Mouse (Mus musculus): ENCODE measurements at regions not wholly inside any gene's neighbourhood (a gene's known extent, or its start where the extent isn't known, plus 50 kb on each side); places are given as distances from the start of the nearest gene placed in this dataset.
A peak's percentile ranks its signal among the peaks of the same experiment; 100 is the strongest.

GRCm38 (mm10) chr6:99889055-99889454, 162.9 kb upstream of the Prok2 start:
- Histone ChIP-seq H3K27me3 (ENCODE audit: control insufficient read depth, insufficient read depth, low read depth, low read length) (no peaks in the 10 kb centered on the region), H3K4me3 (ENCODE audit: low read depth, low read length) (no peak overlapping the region), H3K9ac (ENCODE audit: low read depth, low read length) (no peak overlapping the region), H3K27ac (ENCODE audit: low read length) (no peak overlapping the region), H3K4me2 (ENCODE audit: low read length) (no peak overlapping the region), H3K36me3 (ENCODE audit: control insufficient read depth, insufficient read depth, low read length) (no peaks in the 10 kb centered on the region), H3K9me3 (replicated peaks; ENCODE audit: control insufficient read depth, low read length, poor library complexity, severe bottlenecking) (no peaks in the 10 kb centered on the region), H3K4me1 (ENCODE audit: control insufficient read depth, insufficient read depth, low read length) (peaks cover 13% of the 10 kb centered on the region)
- ATAC-seq, result peak; percentile 58; the same call in 1 of the 2 replicates
- WGBS, result 14% methylated on average over 9 of the region's 9 CpGs

- Histone ChIP-seq H3K4me3 (ENCODE audit: low read depth, low read length) (no peak overlapping the region), H3K36me3 (ENCODE audit: control insufficient read depth, insufficient read depth, low read length) (no peaks in the 10 kb centered on the region), H3K4me2 (ENCODE audit: low read length) (no peak overlapping the region), H3K9ac (ENCODE audit: low read depth, low read length) (no peak overlapping the region), H3K4me1 (ENCODE audit: control insufficient read depth, insufficient read depth, low read length) (peaks cover 13% of the 10 kb centered on the region), H3K27ac (ENCODE audit: low read length) (no peak overlapping the region), H3K9me3 (replicated peaks; ENCODE audit: control insufficient read depth, low read length, poor library complexity, severe bottlenecking) (no peaks in the 10 kb centered on the region), H3K27me3 (ENCODE audit: control insufficient read depth, insufficient read depth, low read depth, low read length) (no peaks in the 10 kb centered on the region)
- 75% methylated on average over 8 of the region's 8 CpGs for whole genome bisulfite sequencing
- no peak for ATAC-seq
Measured at GRCm38 (mm10) chr6:99887904-99888303, 161.7 kb upstream of the Prok2 start.

- ATAC-seq, result no peak
- no peaks in the 10 kb centered on the region for H3K36me3 ChIP-seq (ENCODE audit: control insufficient read depth, insufficient read depth, low read length)
- no peak overlapping the region for H3K4me3 ChIP-seq (ENCODE audit: low read depth, low read length)
- H3K4me2 ChIP-seq (ENCODE audit: low read length), result no peak overlapping the region
- no peak overlapping the region for H3K27ac ChIP-seq (ENCODE audit: low read length)
- H3K27me3 ChIP-seq (ENCODE audit: control insufficient read depth, insufficient read depth, low read depth, low read length), result no peaks in the 10 kb centered on the region
- H3K9me3 ChIP-seq (replicated peaks; ENCODE audit: control insufficient read depth, low read length, poor library complexity, severe bottlenecking), result no peaks in the 10 kb centered on the region
- whole genome bisulfite sequencing, result 2% methylated on average over 7 of the region's 7 CpGs
- peaks cover 13% of the 10 kb centered on the region for H3K4me1 ChIP-seq (ENCODE audit: control insufficient read depth, insufficient read depth, low read length)
- H3K9ac ChIP-seq (ENCODE audit: low read depth, low read length), result no peak overlapping the region
Measured at GRCm38 (mm10) chr6:99884755-99885154, 158.6 kb upstream of the Prok2 start.

GRCm38 (mm10) chr6:99884054-99884453, 157.9 kb upstream of the Prok2 start:
- H3K4me3 ChIP-seq (ENCODE audit: low read depth, low read length), result no peak overlapping the region
- no peaks in the 10 kb centered on the region; the same call in 1 of the 2 replicates for H3K27me3 ChIP-seq (ENCODE audit: control insufficient read depth, insufficient read depth, low read depth, low read length)
- WGBS, result 63% methylated on average over 3 of the region's 3 CpGs
- H3K4me2 ChIP-seq (ENCODE audit: low read length), result no peak overlapping the region
- no peak for ATAC-seq
- H3K4me1 ChIP-seq (ENCODE audit: control insufficient read depth, insufficient read depth, low read length), result peaks cover 10% of the 10 kb centered on the region
- H3K9ac ChIP-seq (ENCODE audit: low read depth, low read length), result no peak overlapping the region
- no peaks in the 10 kb centered on the region for H3K9me3 ChIP-seq (replicated peaks; ENCODE audit: control insufficient read depth, low read length, poor library complexity, severe bottlenecking)
- H3K36me3 ChIP-seq (ENCODE audit: control insufficient read depth, insufficient read depth, low read length), result no peaks in the 10 kb centered on the region
- no peak overlapping the region for H3K27ac ChIP-seq (ENCODE audit: low read length)

GRCm38 (mm10) chr6:99881606-99882005, 155.4 kb upstream of the Prok2 start:
- Histone ChIP-seq H3K9me3 (replicated peaks; ENCODE audit: control insufficient read depth, low read length, poor library complexity, severe bottlenecking) (no peaks in the 10 kb centered on the region), H3K36me3 (ENCODE audit: control insufficient read depth, insufficient read depth, low read length) (no peaks in the 10 kb centered on the region), H3K4me3 (ENCODE audit: low read depth, low read length) (no peak overlapping the region), H3K4me1 (ENCODE audit: control insufficient read depth, insufficient read depth, low read length) (peaks cover 8% of the 10 kb centered on the region; the same call in 1 of the 2 replicates), H3K27ac (ENCODE audit: low read length) (no peak overlapping the region), H3K9ac (ENCODE audit: low read depth, low read length) (no peak overlapping the region), H3K4me2 (ENCODE audit: low read length) (no peak overlapping the region), H3K27me3 (ENCODE audit: control insufficient read depth, insufficient read depth, low read depth, low read length) (no peaks in the 10 kb centered on the region; the same call in 1 of the 2 replicates)
- no peak for ATAC-seq
- WGBS, result 33% methylated on average over 4 of the region's 4 CpGs

GRCm38 (mm10) chr6:99874852-99875251, 148.7 kb upstream of the Prok2 start:
- WGBS, result 93% methylated on average over 4 of the region's 4 CpGs
- Histone ChIP-seq H3K27me3 (ENCODE audit: control insufficient read depth, insufficient read depth, low read depth, low read length) (no peaks in the 10 kb centered on the region; the same call in 1 of the 2 replicates), H3K9me3 (replicated peaks; ENCODE audit: control insufficient read depth, low read length, poor library complexity, severe bottlenecking) (no peaks in the 10 kb centered on the region), H3K9ac (ENCODE audit: low read depth, low read length) (no peak overlapping the region), H3K27ac (ENCODE audit: low read length) (no peak overlapping the region), H3K4me1 (ENCODE audit: control insufficient read depth, insufficient read depth, low read length) (no peaks in the 10 kb centered on the region), H3K4me3 (ENCODE audit: low read depth, low read length) (no peak overlapping the region), H3K4me2 (ENCODE audit: low read length) (no peak overlapping the region), H3K36me3 (ENCODE audit: control insufficient read depth, insufficient read depth, low read length) (no peaks in the 10 kb centered on the region)
- ATAC-seq, result no peak

- no peak overlapping the region for H3K4me3 ChIP-seq (ENCODE audit: low read depth, low read length)
- no peak for ATAC-seq
- H3K4me1 ChIP-seq (ENCODE audit: control insufficient read depth, insufficient read depth, low read length), result no peaks in the 10 kb centered on the region
- WGBS, result 74% methylated on average over 4 of the region's 4 CpGs
- no peak overlapping the region for H3K4me2 ChIP-seq (ENCODE audit: low read length)
- no peak overlapping the region for H3K9ac ChIP-seq (ENCODE audit: low read depth, low read length)
- no peaks in the 10 kb centered on the region for H3K27me3 ChIP-seq (ENCODE audit: control insufficient read depth, insufficient read depth, low read depth, low read length)
- no peaks in the 10 kb centered on the region for H3K36me3 ChIP-seq (ENCODE audit: control insufficient read depth, insufficient read depth, low read length)
- H3K27ac ChIP-seq (ENCODE audit: low read length), result no peak overlapping the region
- H3K9me3 ChIP-seq (replicated peaks; ENCODE audit: control insufficient read depth, low read length, poor library complexity, severe bottlenecking), result no peaks in the 10 kb centered on the region
Measured at GRCm38 (mm10) chr6:99874029-99874428, 147.8 kb upstream of the Prok2 start.

GRCm38 (mm10) chr6:99866061-99866460, 139.9 kb upstream of the Prok2 start:
- Histone ChIP-seq H3K4me2 (ENCODE audit: low read length) (no peak overlapping the region), H3K4me1 (ENCODE audit: control insufficient read depth, insufficient read depth, low read length) (peaks cover 16% of the 10 kb centered on the region), H3K4me3 (ENCODE audit: low read depth, low read length) (no peak overlapping the region), H3K27me3 (ENCODE audit: control insufficient read depth, insufficient read depth, low read depth, low read length) (no peaks in the 10 kb centered on the region), H3K9ac (ENCODE audit: low read depth, low read length) (no peak overlapping the region), H3K36me3 (ENCODE audit: control insufficient read depth, insufficient read depth, low read length) (no peaks in the 10 kb centered on the region), H3K9me3 (replicated peaks; ENCODE audit: control insufficient read depth, low read length, poor library complexity, severe bottlenecking) (no peaks in the 10 kb centered on the region), H3K27ac (ENCODE audit: low read length) (no peak overlapping the region)
- 59% methylated on average over 9 of the region's 9 CpGs for WGBS
- no peak for ATAC-seq

- Histone ChIP-seq H3K4me3 (ENCODE audit: low read depth, low read length) (no peak overlapping the region), H3K4me2 (ENCODE audit: low read length) (no peak overlapping the region), H3K9ac (ENCODE audit: low read depth, low read length) (no peak overlapping the region), H3K36me3 (ENCODE audit: control insufficient read depth, insufficient read depth, low read length) (no peaks in the 10 kb centered on the region), H3K27me3 (ENCODE audit: control insufficient read depth, insufficient read depth, low read depth, low read length) (no peaks in the 10 kb centered on the region), H3K4me1 (ENCODE audit: control insufficient read depth, insufficient read depth, low read length) (peaks cover 16% of the 10 kb centered on the region), H3K9me3 (replicated peaks; ENCODE audit: control insufficient read depth, low read length, poor library complexity, severe bottlenecking) (no peaks in the 10 kb centered on the region), H3K27ac (ENCODE audit: low read length) (peak overlapping the region; percentile 52)
- WGBS, result 48% methylated on average over 3 of the region's 3 CpGs
- peak; percentile 82 for ATAC-seq
Measured at GRCm38 (mm10) chr6:99864949-99865348, 138.8 kb upstream of the Prok2 start.

Measured in midbrain, embryonic 16.5 days (tissue).